Mouse (Mus musculus) midbrain, embryonic 16.5 days (tissue): ENCODE measurements around the gene Rad51c. TPM values are rescaled to one million over a fixed set of nuclear protein-coding genes. Genes with fewer than 3 reads are reported as not detected.

Experiments used
- ATAC-seq: fragments of 200-750 bp; cut with Nextera tagmentation; 2 replicates; pipeline ENCODE4 v1.8.0; 2017; ENCODE audit warnings: moderate TSS enrichment
- H3K27ac ChIP-seq: fragments of 300-500 bp; sonication (generic); 2 replicates; pipeline ENCODE4 v1.5.1; 2014; ENCODE audit warnings: mild to moderate bottlenecking, low read length, mixed read lengths
- H3K27me3 ChIP-seq: fragments of 300-500 bp; sonication (generic); 2 replicates; pipeline ENCODE4 v1.6.1; 2014; ENCODE audit warnings: low read depth, low read length, mixed read lengths; ENCODE audit not compliant: control insufficient read depth, insufficient read depth
- H3K36me3 ChIP-seq: fragments of 300-500 bp; sonication (generic); 2 replicates; pipeline ENCODE4 v1.6.1; 2014; ENCODE audit warnings: mild to moderate bottlenecking, low read length, moderate library complexity, mixed read lengths; ENCODE audit not compliant: control insufficient read depth, insufficient read depth
- H3K4me1 ChIP-seq: fragments of 300-500 bp; sonication (generic); 2 replicates; pipeline ENCODE4 v1.6.1; 2014; ENCODE audit warnings: mild to moderate bottlenecking, low read length, mixed read lengths; ENCODE audit not compliant: control insufficient read depth, insufficient read depth
- H3K4me2 ChIP-seq: fragments of 300-500 bp; sonication (generic); 2 replicates; pipeline ENCODE4 v1.6.1; 2014; ENCODE audit warnings: mild to moderate bottlenecking, low read length, mixed read lengths
- H3K4me3 ChIP-seq: fragments of 300-500 bp; sonication (generic); 2 replicates; pipeline ENCODE4 v1.5.1; 2014; ENCODE audit warnings: low read depth, mild to moderate bottlenecking, low read length, moderate library complexity, mixed read lengths
- H3K9ac ChIP-seq: fragments of 300-500 bp; sonication (generic); 2 replicates; pipeline ENCODE4 v1.6.1; 2014; ENCODE audit warnings: low read depth, low read length, mixed read lengths
- H3K9me3 ChIP-seq: fragments of 300-500 bp; sonication (generic); replicated peaks from 2 replicates; pipeline ENCODE4 v1.6.1; 2014; ENCODE audit warnings: mild to moderate bottlenecking, low read length, mixed read lengths; ENCODE audit not compliant: control insufficient read depth, poor library complexity, severe bottlenecking
- WGBS: fragments of 180-500 bp; shearing (Covaris S2); extraction: QIAGEN DNeasy Blood & Tissue Kit; methylation state at CpG from one replicate; pipeline ENCODE4 v1.1.7; 2014; 5-methylcytosine and 5-hydroxymethylcytosine counted together
- polyA plus RNA-seq: library from polyadenylated mRNA; unstranded; fragments of >200 nt; fragmentation: Nextera tagmentation; extraction: Ambion mirVana; gene quantifications from 2 replicates; pipeline ENCODE4 v1.2.1, GENCODE M21; 2015

Gene Rad51c
- polyA plus RNA-seq, 1 experiment from 2014 or later, result 3.6 TPM

DNA sequence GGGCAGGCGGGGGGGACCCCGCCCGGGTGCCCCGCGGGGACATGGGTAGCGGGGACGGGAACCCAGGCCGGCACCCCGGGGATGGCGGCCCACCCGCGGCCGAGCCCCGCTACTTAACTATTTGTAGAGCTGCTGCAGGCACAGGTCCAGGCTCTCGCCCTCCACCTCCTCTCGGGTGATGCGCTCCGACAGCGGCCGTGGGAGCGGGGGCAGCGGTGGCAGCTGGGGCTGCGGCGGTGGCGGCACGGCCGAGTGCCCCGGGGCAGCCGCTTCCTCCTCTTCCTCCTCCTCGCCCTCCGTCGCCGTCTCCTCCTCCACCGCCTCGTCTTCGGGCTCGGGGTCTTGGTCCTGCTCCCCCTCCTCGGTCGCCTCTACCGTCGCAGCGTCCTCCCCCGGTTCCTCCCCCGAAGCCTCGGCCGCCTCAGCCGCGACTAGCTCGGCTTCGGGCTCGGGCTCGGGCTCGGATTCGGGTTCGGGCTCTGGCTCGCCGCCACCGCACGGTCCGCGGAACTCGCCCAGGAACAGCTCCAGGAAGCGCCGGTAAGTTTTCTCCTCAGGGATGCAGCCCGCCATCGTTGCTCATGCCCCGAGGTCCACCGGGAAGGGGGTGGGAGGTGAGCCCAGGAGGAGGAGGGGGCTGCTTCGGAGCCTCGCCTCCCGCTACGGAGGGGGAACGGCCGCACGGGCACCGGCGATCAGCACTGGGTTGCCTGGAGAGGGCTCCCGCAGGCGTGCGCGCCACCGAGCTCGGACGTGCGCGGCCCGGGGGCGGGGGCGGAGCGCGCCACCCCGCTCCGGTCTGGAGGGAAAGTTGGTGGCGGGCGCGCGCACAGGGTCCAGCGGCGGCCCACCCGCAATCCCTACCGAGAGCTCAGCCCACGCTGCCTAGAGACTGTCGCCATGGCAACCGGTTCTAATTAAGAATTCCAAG lies 46.2 kb downstream of the Rad51c start, which contains the start of gene Ppm1e:
TSS of gene Ppm1e (minus strand) at position 693 of the 931 bp plus-strand sequence.
- Histone ChIP-seq H3K27me3 (no peaks in the 10 kb centered on the region), H3K9ac (peak within 1 kb of the TSS; percentile 79), H3K4me3 (peak within 1 kb of the TSS; percentile 62), H3K4me1 (peaks cover 13% of the 10 kb centered on the region), H3K9me3 (no peaks in the 10 kb centered on the region), H3K4me2 (peak within 1 kb of the TSS; percentile 82), H3K27ac (peak within 1 kb of the TSS; percentile 88), H3K36me3 (no peaks in the 10 kb centered on the region)
- WGBS, result under 1% methylated on average over 87 of the region's 104 CpGs
- ATAC-seq, result peak; percentile 96

DNA sequence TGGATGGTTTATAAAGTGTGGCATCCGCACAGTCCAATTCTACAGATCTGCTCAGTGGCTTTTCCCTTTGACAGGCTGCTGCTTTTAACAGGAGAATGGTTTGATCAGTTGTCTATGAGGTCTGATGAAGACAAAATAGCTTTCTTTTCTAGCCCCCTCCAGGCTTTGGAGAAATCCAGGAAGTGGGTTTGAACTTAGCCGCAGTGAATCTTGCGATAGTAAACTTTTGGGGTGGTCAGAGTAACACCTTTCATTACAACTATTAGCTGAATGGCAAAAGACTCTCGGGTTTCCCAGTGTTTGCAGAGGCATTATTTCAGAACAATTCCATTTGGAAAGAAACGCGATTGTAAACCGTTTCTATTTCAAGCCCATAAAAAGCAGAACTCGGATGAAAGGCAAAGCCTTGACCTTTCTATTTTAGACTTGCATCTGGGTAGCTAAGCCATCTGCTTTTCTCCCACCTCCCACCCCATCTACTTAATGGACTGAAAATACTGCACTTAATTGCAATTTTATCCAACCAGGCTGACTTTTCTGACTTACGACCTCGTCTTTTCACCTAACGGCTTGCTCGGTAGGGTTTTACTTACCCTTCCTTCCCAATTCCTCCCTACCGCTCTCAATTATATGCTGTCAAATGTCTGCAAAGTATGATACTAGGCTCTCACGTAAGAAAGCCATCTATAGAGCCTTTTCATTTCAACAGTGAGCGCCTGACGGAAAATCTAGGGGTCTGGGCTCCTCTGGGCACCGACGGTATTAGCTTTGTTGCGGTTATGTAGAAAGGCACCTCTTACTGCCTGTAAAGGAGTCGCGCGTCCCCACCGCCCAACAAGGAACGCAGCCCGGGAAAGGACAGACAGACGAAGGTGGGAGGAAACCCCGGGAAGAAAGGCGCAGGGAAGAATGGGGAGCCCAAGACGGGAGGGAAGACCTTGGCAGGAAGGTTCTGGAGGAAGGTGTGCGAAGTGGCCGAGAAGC lies 47.1 kb downstream of the Rad51c start:
- 3% methylated on average over 31 of the region's 31 CpGs for WGBS
- peak; percentile 25; the same call in 1 of the 2 replicates for ATAC-seq
- peak overlapping the region; percentile 79 for H3K9ac ChIP-seq
- H3K9me3 ChIP-seq, result no peaks in the 10 kb centered on the region
- peak overlapping the region; percentile 62 for H3K4me3 ChIP-seq
- peak overlapping the region; percentile 88 for H3K27ac ChIP-seq
- H3K4me1 ChIP-seq, result peaks cover 13% of the 10 kb centered on the region
- peak overlapping the region; percentile 82 for H3K4me2 ChIP-seq
- H3K36me3 ChIP-seq, result no peaks in the 10 kb centered on the region
- H3K27me3 ChIP-seq, result no peaks in the 10 kb centered on the region

DNA sequence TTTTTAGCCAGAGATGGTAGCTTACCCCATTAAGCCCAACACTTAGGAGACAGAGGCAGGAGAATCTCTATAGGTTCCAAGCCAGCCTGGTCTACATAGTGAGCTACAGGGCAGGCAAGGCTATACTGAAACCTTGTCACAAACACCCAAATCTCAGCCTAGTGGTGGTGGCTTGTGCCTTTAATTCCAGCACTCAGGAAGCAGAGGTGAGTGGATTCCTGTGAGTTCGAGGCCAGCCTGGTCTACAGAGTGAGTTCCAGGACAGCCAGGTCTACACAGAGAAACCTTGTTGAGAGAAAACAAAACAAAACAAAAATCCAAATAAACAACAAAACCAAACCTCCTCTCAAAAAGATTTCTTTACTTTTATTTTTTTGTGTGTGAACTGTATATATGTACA lies 49.9 kb downstream of the Rad51c start:
- WGBS, result 83% methylated on average over 1 of the region's 1 CpGs
- Histone ChIP-seq H3K9ac (no peak overlapping the region), H3K36me3 (no peaks in the 10 kb centered on the region), H3K9me3 (no peaks in the 10 kb centered on the region), H3K27ac (no peak overlapping the region), H3K4me2 (no peak overlapping the region), H3K27me3 (no peaks in the 10 kb centered on the region), H3K4me3 (no peak overlapping the region), H3K4me1 (peaks cover 13% of the 10 kb centered on the region)
- no peak for ATAC-seq

DNA sequence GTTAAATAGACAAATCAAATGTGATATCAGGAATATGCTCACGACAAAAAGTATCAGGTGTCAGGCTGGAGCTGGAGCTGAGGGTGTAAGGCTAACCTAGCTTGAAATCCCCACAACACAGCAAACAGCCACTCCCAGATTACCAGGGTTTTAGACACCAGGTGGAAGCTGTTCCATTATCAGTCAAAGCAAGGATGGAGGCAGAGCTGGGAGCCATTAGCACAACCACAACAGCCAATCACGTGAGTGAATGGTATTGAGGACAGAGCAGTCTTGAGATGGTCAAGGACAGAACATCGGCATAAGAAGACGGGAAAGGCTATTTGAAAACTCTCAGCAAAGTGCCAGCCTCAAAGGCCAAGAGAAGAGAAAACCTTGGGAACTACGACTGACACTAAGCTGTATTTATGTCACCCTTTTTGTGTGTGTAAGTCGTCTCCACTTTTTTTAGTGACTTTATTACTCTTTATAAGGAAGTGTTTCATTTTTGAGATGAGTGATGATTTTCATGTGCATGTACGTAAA lies 51.0 kb downstream of the Rad51c start:
- no peak overlapping the region for H3K27ac ChIP-seq
- peaks cover 8% of the 10 kb centered on the region for H3K4me1 ChIP-seq
- no peak for ATAC-seq
- no peak overlapping the region for H3K9ac ChIP-seq
- H3K9me3 ChIP-seq, result no peaks in the 10 kb centered on the region
- H3K4me3 ChIP-seq, result no peak overlapping the region
- H3K4me2 ChIP-seq, result no peak overlapping the region
- no peaks in the 10 kb centered on the region for H3K36me3 ChIP-seq
- H3K27me3 ChIP-seq, result no peaks in the 10 kb centered on the region
- 88% methylated on average over 7 of the region's 7 CpGs for WGBS

Other genes with a start within 250 kb of the Rad51c start
- 24.1 and 25.8 TPM in 2 replicates for gene Ppm1e, start 45.9 kb downstream of the Rad51c start, polyA plus RNA-seq
- 0.29 and 0.39 TPM in 2 replicates for gene Tex14, start 111 bp upstream of the Rad51c start, polyA plus RNA-seq
- gene Gm11492, start 161.7 kb upstream of the Rad51c start, polyA plus RNA-seq, result not detected in 2 replicates
- 32.5 and 33.6 TPM in 2 replicates for gene Sept4, start 163.9 kb upstream of the Rad51c start, polyA plus RNA-seq
- 54.5 and 58.2 TPM in 2 replicates for gene Mtmr4, start 187.2 kb upstream of the Rad51c start, polyA plus RNA-seq
- gene Hsf5, start 212.2 kb upstream of the Rad51c start, polyA plus RNA-seq, result 0.39 and 0.57 TPM in 2 replicates